Mouse (Mus musculus) cerebellum, adult 11-12 months (tissue): Measurements from ENCODE around the gene Hivep1.

Experiments
- DNase-seq: peaks from one replicate; pipeline ENCODE4 v3.0.0; 2022

The Hivep1 gene

GRCm38 (mm10) chr13:42233741-42234419, 182.1 kb downstream of the Hivep1 start:
- DNase-seq = no peak

- DNase-seq = no peak
These were observed 186.7 kb downstream of the Hivep1 start for GRCm38 (mm10) chr13:42238520-42238919.

GRCm38 (mm10) chr13:42242131-42242530, 190.3 kb downstream of the Hivep1 start:
- no peak for DNase-seq
